Mouse (Mus musculus) G1E (cell line): ENCODE data around the gene Zbtb49. TPM values are rescaled to one million over a fixed set of nuclear protein-coding genes. Genes with fewer than 3 reads are reported as not detected.

Experiments used
- ATAC-seq: 2 replicates; pipeline ENCODE4 v1.8.0; 2016; ENCODE audit warnings: mild to moderate bottlenecking; ENCODE audit not compliant: insufficient number of reproducible peaks, poor library complexity, low FRiP score, severe bottlenecking; ENCODE audit errors: extremely low read depth
- DNase-seq: peaks from one replicate; pipeline ENCODE4 v3.0.0; 2012; ENCODE audit warnings: low spot score
- H3K27me3 ChIP-seq: 2 replicates; pipeline ENCODE4 v1.6.1; 2012; ENCODE audit warnings: mild to moderate bottlenecking, low read length, inconsistent platforms; ENCODE audit not compliant: insufficient read depth
- H3K36me3 ChIP-seq: replicated peaks from 2 replicates; pipeline ENCODE3; 2012; ENCODE audit warnings: mild to moderate bottlenecking, inconsistent platforms
- H3K4me1 ChIP-seq: 2 replicates; pipeline ENCODE4 v1.6.1; 2012; ENCODE audit warnings: low read depth, low read length, inconsistent platforms, mixed read lengths; ENCODE audit not compliant: insufficient read depth
- H3K4me3 ChIP-seq: 2 replicates; pipeline ENCODE4 v1.5.1; 2012; ENCODE audit warnings: low read depth, mild to moderate bottlenecking, inconsistent platforms, low read length, moderate library complexity, mixed read lengths
- H3K9me3 ChIP-seq: replicated peaks from 2 replicates; pipeline ENCODE4 v1.6.1; 2012; ENCODE audit warnings: inconsistent platforms
- CTCF ChIP-seq: IDR thresholded peaks from 2 replicates; pipeline ENCODE4 v1.5.1; 2012; ENCODE audit warnings: low read depth, low read length, inconsistent platforms, mixed read lengths
- GATA1 ChIP-seq: IDR thresholded peaks from 2 replicates; pipeline ENCODE4 v1.6.1; 2012; ENCODE audit warnings: borderline replicate concordance, low read length, inconsistent platforms, mixed read lengths
- GATA2 ChIP-seq: IDR thresholded peaks from 2 replicates; pipeline ENCODE4 v1.6.1; 2012; ENCODE audit warnings: low read depth, low read length, inconsistent platforms, borderline replicate concordance
- POLR2AphosphoS5 ChIP-seq: IDR thresholded peaks from 2 replicates; pipeline ENCODE4 v1.6.1; 2012; ENCODE audit warnings: low read depth, low read length, inconsistent platforms; ENCODE audit not compliant: insufficient replicate concordance
- TAL1 ChIP-seq: conservative IDR thresholded peaks from 2 replicates; pipeline ENCODE4 v1.6.1; 2012; ENCODE audit warnings: low read depth, low read length, inconsistent platforms, mixed read lengths
- polyA plus RNA-seq: library from polyadenylated mRNA; stranded (reverse); fragments of >175 nt; gene quantifications from 2 replicates; pipeline ENCODE4 v1.2.3, GENCODE M21; 2012
- total RNA-seq, 2 experiments: library from RNA; stranded (forward) in 1 of 2; stranded (reverse) in 1 of 2; fragments of 200-1000 nt in 1 of 2; fragments of >200 nt in 1 of 2; fragmentation: Nextera tagmentation in 1 of 2; gene quantifications; 2 replicates each; pipeline ENCODE4 v1.2.3; 2014 to 2017

The Zbtb49 gene
- total and polyA plus RNA-seq, 3 experiments = 4.8 to 18.7 (median 12.0) TPM

GRCm38 (mm10) chr5:38199686-38200085 lies 20.6 kb downstream of the Zbtb49 start:
- H3K9me3 ChIP-seq = no peaks in the 10 kb centered on the region
- no peak for ATAC-seq
- H3K4me3 ChIP-seq = no peak overlapping the region
- peaks cover 58% of the 10 kb centered on the region for H3K36me3 ChIP-seq
- no peak for DNase-seq
- no peaks in the 10 kb centered on the region for H3K4me1 ChIP-seq
- no peak for TF ChIP-seq POLR2AphosphoS5
- peaks cover 4% of the 10 kb centered on the region; the same call in 1 of the 2 replicates for H3K27me3 ChIP-seq

GRCm38 (mm10) chr5:38197482-38197823 lies 22.8 kb downstream of the Zbtb49 start:
- TF ChIP-seq GATA1 (no peak), CTCF (peak; percentile 53; the same call in 1 of the 2 replicates)
- no peaks in the 10 kb centered on the region for H3K9me3 ChIP-seq
- H3K36me3 ChIP-seq = peaks cover 37% of the 10 kb centered on the region
- DNase-seq (peak; percentile 66), ATAC-seq (peak; percentile 45)
- H3K4me3 ChIP-seq = no peak overlapping the region
- no peaks in the 10 kb centered on the region for H3K4me1 ChIP-seq
- peaks cover 13% of the 10 kb centered on the region for H3K27me3 ChIP-seq

GRCm38 (mm10) chr5:38196821-38197481 lies 23.3 kb downstream of the Zbtb49 start:
- no peak for DNase-seq
- H3K27me3 ChIP-seq = peaks cover 13% of the 10 kb centered on the region
- H3K36me3 ChIP-seq = peaks cover 32% of the 10 kb centered on the region
- H3K9me3 ChIP-seq = no peaks in the 10 kb centered on the region
- no peaks in the 10 kb centered on the region for H3K4me1 ChIP-seq
- no peak overlapping the region for H3K4me3 ChIP-seq
- TF ChIP-seq GATA2 = no peak
- TF ChIP-seq POLR2AphosphoS5 = no peak
- TF ChIP-seq CTCF = no peak
- no peak for TF ChIP-seq TAL1
- TF ChIP-seq GATA1 = no peak
- no peak for ATAC-seq

- TF ChIP-seq TAL1 (no peak), CTCF (no peak), GATA2 (no peak), GATA1 (no peak), POLR2AphosphoS5 (no peak)
- ATAC-seq (no peak), DNase-seq (no peak)
- Histone ChIP-seq H3K9me3 (no peaks in the 10 kb centered on the region), H3K4me3 (no peak overlapping the region), H3K4me1 (no peaks in the 10 kb centered on the region), H3K27me3 (peaks cover 15% of the 10 kb centered on the region), H3K36me3 (peaks cover 22% of the 10 kb centered on the region)
Measured at GRCm38 (mm10) chr5:38195941-38196340, 24.3 kb downstream of the Zbtb49 start.

- H3K4me3 ChIP-seq = no peak overlapping the region
- peaks cover 14% of the 10 kb centered on the region for H3K36me3 ChIP-seq
- no peaks in the 10 kb centered on the region for H3K4me1 ChIP-seq
- no peak for ATAC-seq
- DNase-seq = no peak
- H3K27me3 ChIP-seq = peaks cover 20% of the 10 kb centered on the region
- H3K9me3 ChIP-seq = no peaks in the 10 kb centered on the region
- TF ChIP-seq CTCF (no peak), TAL1 (no peak), GATA2 (no peak), GATA1 (no peak), POLR2AphosphoS5 (no peak)
Measured at GRCm38 (mm10) chr5:38194946-38195345, 25.3 kb downstream of the Zbtb49 start.

GRCm38 (mm10) chr5:38190907-38191306 lies 29.4 kb downstream of the Zbtb49 start:
- no peaks in the 10 kb centered on the region for H3K4me1 ChIP-seq
- H3K36me3 ChIP-seq = no peaks in the 10 kb centered on the region
- no peak overlapping the region for H3K4me3 ChIP-seq
- TF ChIP-seq TAL1 (no peak), GATA2 (no peak), CTCF (no peak), POLR2AphosphoS5 (no peak), GATA1 (no peak)
- H3K27me3 ChIP-seq = peaks cover 22% of the 10 kb centered on the region
- no peaks in the 10 kb centered on the region for H3K9me3 ChIP-seq
- ATAC-seq (no peak), DNase-seq (no peak)

GRCm38 (mm10) chr5:38187006-38187405 lies 33.3 kb downstream of the Zbtb49 start:
- H3K4me1 ChIP-seq = no peaks in the 10 kb centered on the region
- DNase-seq (no peak), ATAC-seq (no peak)
- H3K36me3 ChIP-seq = no peaks in the 10 kb centered on the region
- TF ChIP-seq POLR2AphosphoS5 (no peak), CTCF (no peak), GATA1 (no peak), TAL1 (no peak), GATA2 (no peak)
- no peak overlapping the region for H3K4me3 ChIP-seq
- H3K27me3 ChIP-seq = peaks cover 11% of the 10 kb centered on the region
- H3K9me3 ChIP-seq = no peaks in the 10 kb centered on the region
